Mouse (Mus musculus) midbrain, embryonic 13.5 days (tissue): Measurements from ENCODE around the gene H2-Oa. TPM values are rescaled to one million over a fixed set of nuclear protein-coding genes. Genes with fewer than 3 reads are reported as not detected.
A peak's percentile ranks its signal among the peaks of the same experiment; 100 is the strongest.

Experiments
- ATAC-seq: fragments of 200-750 bp; cut with Nextera tagmentation; 2 replicates; pipeline ENCODE4 v1.8.0; 2017; ENCODE audit warnings: mild to moderate bottlenecking, moderate TSS enrichment, moderate library complexity
- H3K27ac ChIP-seq: fragments of 300-500 bp; sonication (generic); 2 replicates; pipeline ENCODE4 v1.5.1; 2015; ENCODE audit warnings: inconsistent platforms, mild to moderate bottlenecking, moderate library complexity
- H3K27me3 ChIP-seq: fragments of 300-500 bp; sonication (generic); 2 replicates; pipeline ENCODE4 v1.6.1; 2015; ENCODE audit warnings: mild to moderate bottlenecking, inconsistent platforms
- H3K36me3 ChIP-seq: fragments of 300-500 bp; sonication (generic); 2 replicates; pipeline ENCODE4 v1.6.1; 2015; ENCODE audit warnings: mild to moderate bottlenecking, inconsistent platforms
- H3K4me1 ChIP-seq: fragments of 300-500 bp; sonication (generic); replicated peaks from 2 replicates; pipeline ENCODE4 v1.6.1; 2015; ENCODE audit warnings: inconsistent platforms
- H3K4me2 ChIP-seq: fragments of 300-500 bp; sonication (generic); replicated peaks from 2 replicates; pipeline ENCODE4 v1.6.1; 2015; ENCODE audit warnings: moderate library complexity, mild to moderate bottlenecking, inconsistent platforms
- H3K4me3 ChIP-seq: fragments of 300-500 bp; sonication (generic); replicated peaks from 2 replicates; pipeline ENCODE4 v1.5.1; 2015; ENCODE audit warnings: mild to moderate bottlenecking, inconsistent platforms
- H3K9ac ChIP-seq: fragments of 300-500 bp; sonication (generic); replicated peaks from 2 replicates; pipeline ENCODE4 v1.6.1; 2015; ENCODE audit warnings: mild to moderate bottlenecking, inconsistent platforms
- H3K9me3 ChIP-seq: fragments of 300-500 bp; sonication (generic); 2 replicates; pipeline ENCODE4 v1.6.1; 2016; ENCODE audit warnings: mild to moderate bottlenecking, inconsistent platforms
- WGBS: fragments of 180-500 bp; shearing (Covaris S2); methylation state at CpG from one replicate; pipeline ENCODE4 v1.1.7; 2015; 5-methylcytosine and 5-hydroxymethylcytosine counted together
- polyA plus RNA-seq: library from polyadenylated mRNA; unstranded; fragments of >200 nt; fragmentation: Nextera tagmentation; extraction: Ambion mirVana; gene quantifications from 2 replicates; pipeline ENCODE4 v1.2.1, GENCODE M21; 2015

Gene H2-Oa
- polyA plus RNA-seq, 1 experiment from 2014 or later: not detected

- Histone ChIP-seq H3K4me2 (peak overlapping the region; percentile 98), H3K4me1 (peaks cover 32% of the 10 kb centered on the region), H3K27me3 (no peaks in the 10 kb centered on the region), H3K4me3 (peak overlapping the region; percentile 100), H3K9me3 (no peaks in the 10 kb centered on the region), H3K9ac (peak overlapping the region; percentile 99), H3K27ac (peak overlapping the region; percentile 100), H3K36me3 (peaks cover 50% of the 10 kb centered on the region)
- ATAC-seq: no peak
- WGBS: under 1% methylated on average over 67 of the region's 67 CpGs
Measured at GRCm38 (mm10) chr17:34118113-34118872, 26.2 kb downstream of the H2-Oa start.

- Histone ChIP-seq H3K36me3 (peaks cover 45% of the 10 kb centered on the region), H3K4me1 (peaks cover 38% of the 10 kb centered on the region), H3K27ac (peak overlapping the region; percentile 100), H3K27me3 (no peaks in the 10 kb centered on the region), H3K4me3 (peak overlapping the region; percentile 100), H3K9me3 (no peaks in the 10 kb centered on the region), H3K9ac (peak overlapping the region; percentile 99), H3K4me2 (peak overlapping the region; percentile 98)
- ATAC-seq: no peak
- WGBS: under 1% methylated on average over 38 of the region's 38 CpGs
Measured at GRCm38 (mm10) chr17:34118873-34119248, 26.7 kb downstream of the H2-Oa start.

- H3K9me3 ChIP-seq: no peaks in the 10 kb centered on the region
- peaks cover 38% of the 10 kb centered on the region for H3K36me3 ChIP-seq
- ATAC-seq: peak; percentile 78
- peak within 1 kb of the TSS; percentile 100 for H3K4me3 ChIP-seq
- WGBS: under 1% methylated on average over 96 of the region's 96 CpGs
- peaks cover 43% of the 10 kb centered on the region for H3K4me1 ChIP-seq
- peak within 1 kb of the TSS; percentile 99 for H3K9ac ChIP-seq
- no peaks in the 10 kb centered on the region for H3K27me3 ChIP-seq
- peak within 1 kb of the TSS; percentile 98 for H3K4me2 ChIP-seq
- H3K27ac ChIP-seq: peak within 1 kb of the TSS; percentile 100
Measured at GRCm38 (mm10) chr17:34119249-34120179, 27.4 kb downstream of the H2-Oa start, which contains the start of gene H2-DMa. Gene H2-DMa, plus strand, starts transcription at chr17:34119541.

GRCm38 (mm10) chr17:34120180-34120723 is 28.1 kb downstream of the H2-Oa start:
- peak overlapping the region; percentile 100 for H3K27ac ChIP-seq
- peaks cover 31% of the 10 kb centered on the region for H3K36me3 ChIP-seq
- peak overlapping the region; percentile 99 for H3K9ac ChIP-seq
- no peaks in the 10 kb centered on the region for H3K27me3 ChIP-seq
- peak overlapping the region; percentile 100 for H3K4me3 ChIP-seq
- WGBS: 0% methylated on average over 25 of the region's 42 CpGs
- no peaks in the 10 kb centered on the region for H3K9me3 ChIP-seq
- peaks cover 45% of the 10 kb centered on the region for H3K4me1 ChIP-seq
- ATAC-seq: peak; percentile 1; the same call in 1 of the 2 replicates
- H3K4me2 ChIP-seq: peak overlapping the region; percentile 98

- under 1% methylated on average over 31 of the region's 31 CpGs for WGBS
- Histone ChIP-seq H3K4me2 (peak overlapping the region; percentile 98), H3K4me1 (peaks cover 40% of the 10 kb centered on the region), H3K9me3 (no peaks in the 10 kb centered on the region), H3K36me3 (peaks cover 25% of the 10 kb centered on the region), H3K27me3 (no peaks in the 10 kb centered on the region), H3K9ac (peak overlapping the region; percentile 99), H3K27ac (peak overlapping the region; percentile 100), H3K4me3 (peak overlapping the region; percentile 100)
- 0 out of 2 replicates have a peak, but pooled peaks have one; percentile 7 for ATAC-seq
Measured at GRCm38 (mm10) chr17:34120814-34121171, 28.7 kb downstream of the H2-Oa start.

GRCm38 (mm10) chr17:34121172-34121878 is 29.2 kb downstream of the H2-Oa start:
- Histone ChIP-seq H3K9ac (peak overlapping the region; percentile 99), H3K27me3 (no peaks in the 10 kb centered on the region), H3K36me3 (peaks cover 23% of the 10 kb centered on the region), H3K27ac (peak overlapping the region; percentile 100), H3K4me1 (peaks cover 36% of the 10 kb centered on the region), H3K9me3 (no peaks in the 10 kb centered on the region), H3K4me3 (peak overlapping the region; percentile 100), H3K4me2 (peak overlapping the region; percentile 98)
- peak; percentile 32 for ATAC-seq
- 0% methylated on average over 33 of the region's 35 CpGs for WGBS

- Histone ChIP-seq H3K9me3 (no peaks in the 10 kb centered on the region), H3K4me2 (peak overlapping the region; percentile 98), H3K9ac (peak overlapping the region; percentile 99), H3K4me3 (peak overlapping the region; percentile 100), H3K27me3 (0 out of 2 replicates have a peak, but pooled peaks cover 3% of the 10 kb centered on the region), H3K4me1 (peaks cover 30% of the 10 kb centered on the region), H3K36me3 (peaks cover 19% of the 10 kb centered on the region), H3K27ac (peak overlapping the region; percentile 100)
- 2% methylated on average over 10 of the region's 10 CpGs for WGBS
- peak; percentile 10; the same call in 1 of the 2 replicates for ATAC-seq
Measured at GRCm38 (mm10) chr17:34121879-34122187, 29.7 kb downstream of the H2-Oa start.

- H3K4me1 ChIP-seq: peaks cover 26% of the 10 kb centered on the region
- H3K4me2 ChIP-seq: peak within 1 kb of the TSS; percentile 98
- H3K36me3 ChIP-seq: peaks cover 15% of the 10 kb centered on the region
- H3K9ac ChIP-seq: peak within 1 kb of the TSS; percentile 99
- peak; percentile 49 for ATAC-seq
- under 1% methylated on average over 56 of the region's 75 CpGs for WGBS
- H3K27ac ChIP-seq: peak within 1 kb of the TSS; percentile 100
- no peaks in the 10 kb centered on the region for H3K9me3 ChIP-seq
- 0 out of 2 replicates have a peak, but pooled peaks cover 4% of the 10 kb centered on the region for H3K27me3 ChIP-seq
- peak within 1 kb of the TSS; percentile 100 for H3K4me3 ChIP-seq
Measured at GRCm38 (mm10) chr17:34122188-34122984, 30.2 kb downstream of the H2-Oa start, which contains the start of gene Brd2. Gene Brd2, minus strand, starts transcription at chr17:34122634.

- peaks cover 9% of the 10 kb centered on the region; the same call in 1 of the 2 replicates for H3K27me3 ChIP-seq
- peak overlapping the region; percentile 100; the same call in 1 of the 2 replicates for H3K27ac ChIP-seq
- H3K9me3 ChIP-seq: no peaks in the 10 kb centered on the region
- H3K36me3 ChIP-seq: peaks cover 12% of the 10 kb centered on the region
- WGBS: 2% methylated on average over 7 of the region's 7 CpGs
- H3K9ac ChIP-seq: peak overlapping the region; percentile 99
- H3K4me3 ChIP-seq: peak overlapping the region; percentile 100
- H3K4me2 ChIP-seq: peak overlapping the region; percentile 98
- ATAC-seq: no peak
- peaks cover 27% of the 10 kb centered on the region for H3K4me1 ChIP-seq
Measured at GRCm38 (mm10) chr17:34123111-34123510, 31.0 kb downstream of the H2-Oa start.

- Histone ChIP-seq H3K4me3 (peak overlapping the region; percentile 100), H3K4me2 (peak overlapping the region; percentile 98), H3K36me3 (peaks cover 8% of the 10 kb centered on the region), H3K4me1 (peaks cover 31% of the 10 kb centered on the region), H3K27me3 (peaks cover 11% of the 10 kb centered on the region; the same call in 1 of the 2 replicates), H3K27ac (peak overlapping the region; percentile 30; the same call in 1 of the 2 replicates), H3K9ac (peak overlapping the region; percentile 99), H3K9me3 (no peaks in the 10 kb centered on the region)
- WGBS: 3% methylated on average over 2 of the region's 2 CpGs
- ATAC-seq: no peak
Measured at GRCm38 (mm10) chr17:34123518-34123917, 31.4 kb downstream of the H2-Oa start.
